16 mouse cellular contexts compared by ENCODE assay signal in the genomic region with DNA sequence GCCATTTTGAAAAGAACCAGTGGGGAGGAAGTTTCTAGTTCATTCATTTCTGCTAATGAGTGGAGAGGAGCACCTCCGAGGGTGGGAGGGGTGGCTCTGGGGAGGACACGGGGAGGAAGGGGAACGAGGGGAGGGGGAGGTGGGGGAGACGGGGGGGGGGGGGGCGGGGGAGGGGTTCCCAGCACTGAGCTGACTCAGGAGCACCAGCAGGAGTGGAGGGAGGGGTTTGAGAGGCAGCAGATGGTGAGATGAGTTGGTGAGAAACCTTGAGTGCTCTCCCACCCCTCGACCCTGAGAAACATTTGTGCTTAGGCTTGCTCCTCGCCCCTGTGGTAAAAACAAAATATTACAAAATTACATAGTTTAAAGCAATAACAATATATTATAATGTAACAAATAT. TPM values are rescaled to one million over a fixed set of nuclear protein-coding genes. Genes with fewer than 3 reads are reported as not detected.
"Had no signal": no experiment of that assay in that cellular context is flagged by ENCODE, and none has a peak within 500 bp of the region (broad histone marks: within the 10 kb centered on the region; RNA-seq: fewer than 3 reads in every experiment).

No protein-coding gene starts in this region.

- H3K27me3 ChIP-seq: limb, embryonic 13.5 days; midbrain, embryonic 12.5 days; neural tube, embryonic 15.5 days had no signal

- H3K4me3 ChIP-seq: layer of hippocampus, adult 2 months; limb, embryonic 13.5 days; midbrain, embryonic 12.5 days; myocyte; neural tube, embryonic 15.5 days had no signal

- H3K9ac ChIP-seq: liver, embryonic 14.5 days; midbrain, embryonic 12.5 days; neural tube, embryonic 15.5 days had no signal

- DNase-seq: kidney, postnatal 4 days; lung, adult 18-20 months; right cerebral cortex, postnatal 25 days; thymus, postnatal 36 days had no signal

- H3K4me1 ChIP-seq: neural tube, embryonic 15.5 days had no signal

- H3K36me3 ChIP-seq: midbrain, embryonic 12.5 days had no signal

- H3K4me2 ChIP-seq: limb, embryonic 13.5 days; midbrain, embryonic 12.5 days; neural tube, embryonic 15.5 days had no signal

- H3K9me3 ChIP-seq: limb, embryonic 13.5 days; midbrain, embryonic 12.5 days; neural tube, embryonic 15.5 days had no signal

- H3K27ac ChIP-seq: kidney, postnatal 0 days; layer of hippocampus, adult 2 months; limb, embryonic 13.5 days; liver, embryonic 14.5 days; midbrain, embryonic 12.5 days; neural tube, embryonic 15.5 days had no signal

RNA-seq across cellular contexts. Expression of a gene that starts 30.2 kb away (rescaled TPM):
- total RNA-seq: layer of hippocampus, adult 2 months; layer of hippocampus, postnatal 10 days; left cerebral cortex, postnatal 36 days; megakaryocyte progenitor cell, adult 5-6 weeks had no signal
- polyA plus RNA-seq: limb, embryonic 13.5 days; lung, embryonic 16.5 days; neural tube, embryonic 11.5 days had no signal

RNA-seq across cellular contexts. Expression of a gene that starts 36.9 kb away (rescaled TPM):
- total RNA-seq: layer of hippocampus, adult 2 months; layer of hippocampus, postnatal 10 days; megakaryocyte progenitor cell, adult 5-6 weeks had no signal
- polyA plus RNA-seq: myocyte had no signal
